Mouse (Mus musculus) liver, adult 2 months (tissue): Measurements from ENCODE around the gene Syngap1. TPM values are rescaled to one million over a fixed set of nuclear protein-coding genes. Genes with fewer than 3 reads are reported as not detected.

ENCODE experiments used
- DNase-seq: peaks from one replicate; pipeline ENCODE4 v3.0.0-alpha.2; 2011; ENCODE audit warnings: low read depth, low spot score; ENCODE audit errors: extremely low read depth
- H3K27ac ChIP-seq: fragments of 200-500 bp; replicated peaks from 2 replicates; pipeline ENCODE4 v1.5.1; 2012; ENCODE audit warnings: low read depth, mild to moderate bottlenecking, control low read depth, inconsistent platforms, low read length; ENCODE audit not compliant: insufficient read depth
- H3K27me3 ChIP-seq: fragments of 200-500 bp; 2 replicates; pipeline ENCODE4 v1.6.1; 2012; ENCODE audit warnings: mild to moderate bottlenecking, moderate library complexity, low read length, inconsistent platforms; ENCODE audit not compliant: control insufficient read depth, insufficient read depth
- H3K36me3 ChIP-seq: fragments of 200-500 bp; 2 replicates; pipeline ENCODE4 v1.6.1; 2012; ENCODE audit warnings: low read length, inconsistent platforms; ENCODE audit not compliant: control insufficient read depth, insufficient read depth
- H3K4me1 ChIP-seq: fragments of 200-500 bp; 2 replicates; pipeline ENCODE4 v1.6.1; 2011; ENCODE audit warnings: low read length; ENCODE audit not compliant: control insufficient read depth, insufficient read depth
- H3K4me3 ChIP-seq: fragments of 200-500 bp; 2 replicates; pipeline ENCODE4 v1.5.1; 2011; ENCODE audit warnings: low read depth, mild to moderate bottlenecking, control low read depth, low read length, moderate library complexity; ENCODE audit not compliant: insufficient read depth
- H3K79me2 ChIP-seq: fragments of 200-500 bp; 2 replicates; pipeline ENCODE4 v1.6.1; 2012; ENCODE audit warnings: inconsistent platforms, mild to moderate bottlenecking, low read length, moderate library complexity; ENCODE audit not compliant: control insufficient read depth, insufficient read depth
- H3K9ac ChIP-seq: fragments of 200-500 bp; 2 replicates; pipeline ENCODE4 v1.6.1; 2012; ENCODE audit warnings: low read depth, mild to moderate bottlenecking, control low read depth, inconsistent platforms, low read length
- CTCF ChIP-seq: fragments of 200-500 bp; IDR thresholded peaks from 2 replicates; pipeline ENCODE4 v1.5.1; 2011; ENCODE audit warnings: low read depth, low read length, control low read depth
- POLR2A ChIP-seq: fragments of 200-500 bp; IDR thresholded peaks from 2 replicates; pipeline ENCODE4 v1.6.1; 2011; ENCODE audit warnings: low read length, control low read depth; ENCODE audit not compliant: insufficient read depth; ENCODE audit errors: extremely low read depth
- WGBS: fragments of 180-500 bp; shearing (Covaris S2); methylation state at CpG from one replicate; pipeline ENCODE4 v1.1.7; 2018; 5-methylcytosine and 5-hydroxymethylcytosine counted together
- polyA plus RNA-seq: library from polyadenylated mRNA; depleted of rRNA; stranded (reverse); fragments of >200 nt; gene quantifications from 2 replicates; pipeline ENCODE4 v1.2.3, GENCODE M21; 2012
- total RNA-seq: library from RNA; depleted of rRNA; stranded (reverse); fragments of >200 nt; gene quantifications from 2 replicates; pipeline ENCODE4 v1.2.3, GENCODE M21; 2014

Syngap1 gene
- total and polyA plus RNA-seq, 2 experiments, result 0.92 to 2.3 TPM

GRCm38 (mm10) chr17:26958880-26959279, 17.8 kb downstream of the Syngap1 start:
- Histone ChIP-seq H3K27ac (no peak overlapping the region), H3K27me3 (no peaks in the 10 kb centered on the region), H3K79me2 (no peaks in the 10 kb centered on the region), H3K4me3 (no peak overlapping the region), H3K36me3 (no peaks in the 10 kb centered on the region), H3K9ac (no peak overlapping the region), H3K4me1 (no peaks in the 10 kb centered on the region)
- no peak for TF ChIP-seq POLR2A
- no peak for TF ChIP-seq CTCF
- 70% methylated on average over 5 of the region's 5 CpGs for WGBS
- no peak for DNase-seq

- Histone ChIP-seq H3K4me3 (no peak overlapping the region), H3K27me3 (no peaks in the 10 kb centered on the region), H3K36me3 (no peaks in the 10 kb centered on the region), H3K4me1 (no peaks in the 10 kb centered on the region), H3K9ac (no peak overlapping the region), H3K27ac (no peak overlapping the region), H3K79me2 (no peaks in the 10 kb centered on the region)
- no peak for TF ChIP-seq CTCF
- TF ChIP-seq POLR2A, result no peak
- DNase-seq, result no peak
- 92% methylated on average over 4 of the region's 4 CpGs for WGBS
Measured at GRCm38 (mm10) chr17:26959815-26960214, 18.8 kb downstream of the Syngap1 start.

GRCm38 (mm10) chr17:26961572-26962240, 20.7 kb downstream of the Syngap1 start:
- Histone ChIP-seq H3K27ac (no peak overlapping the region), H3K4me1 (no peaks in the 10 kb centered on the region), H3K27me3 (no peaks in the 10 kb centered on the region), H3K4me3 (no peak overlapping the region), H3K9ac (no peak overlapping the region), H3K36me3 (no peaks in the 10 kb centered on the region), H3K79me2 (no peaks in the 10 kb centered on the region)
- 96% methylated on average over 21 of the region's 21 CpGs for WGBS
- no peak for DNase-seq
- no peak for TF ChIP-seq POLR2A
- TF ChIP-seq CTCF, result no peak

- no peak for TF ChIP-seq CTCF
- TF ChIP-seq POLR2A, result no peak
- Histone ChIP-seq H3K79me2 (no peaks in the 10 kb centered on the region), H3K9ac (no peak overlapping the region), H3K27ac (no peak overlapping the region), H3K4me3 (no peak overlapping the region), H3K4me1 (no peaks in the 10 kb centered on the region), H3K36me3 (no peaks in the 10 kb centered on the region), H3K27me3 (no peaks in the 10 kb centered on the region)
- DNase-seq, result no peak
- 91% methylated on average over 11 of the region's 11 CpGs for WGBS
Measured at GRCm38 (mm10) chr17:26966993-26967392, 25.9 kb downstream of the Syngap1 start.

GRCm38 (mm10) chr17:26967477-26967876, 26.4 kb downstream of the Syngap1 start:
- H3K4me1 ChIP-seq, result no peaks in the 10 kb centered on the region
- DNase-seq, result no peak
- WGBS, result 96% methylated on average over 6 of the region's 6 CpGs

GRCm38 (mm10) chr17:26968200-26968611, 27.2 kb downstream of the Syngap1 start:
- DNase-seq, result no peak
- WGBS, result 87% methylated on average over 6 of the region's 6 CpGs
- H3K4me3 ChIP-seq, result no peak overlapping the region
- no peak overlapping the region for H3K9ac ChIP-seq
- H3K36me3 ChIP-seq, result no peaks in the 10 kb centered on the region
- no peak for TF ChIP-seq POLR2A
- no peak for TF ChIP-seq CTCF
- no peak overlapping the region for H3K27ac ChIP-seq
- H3K4me1 ChIP-seq, result no peaks in the 10 kb centered on the region
- no peaks in the 10 kb centered on the region for H3K27me3 ChIP-seq
- peaks cover 2% of the 10 kb centered on the region for H3K79me2 ChIP-seq

More at GRCm38 (mm10) chr17:26967477-26967876, 26.4 kb downstream of the Syngap1 start:
- no peaks in the 10 kb centered on the region for H3K79me2 ChIP-seq
- H3K36me3 ChIP-seq, result no peaks in the 10 kb centered on the region
- TF ChIP-seq CTCF, result no peak
- no peak for TF ChIP-seq POLR2A
- no peak overlapping the region for H3K27ac ChIP-seq
- H3K4me3 ChIP-seq, result no peak overlapping the region
- no peaks in the 10 kb centered on the region for H3K27me3 ChIP-seq
- no peak overlapping the region for H3K9ac ChIP-seq
